Mouse (Mus musculus) heart, embryonic 12.5 days (tissue): Measurements from ENCODE around the gene Smg6. TPM values are rescaled to one million over a fixed set of nuclear protein-coding genes. Genes with fewer than 3 reads are reported as not detected.

Experiments used
- ATAC-seq: fragments of 200-750 bp; cut with Nextera tagmentation; 2 replicates; pipeline ENCODE4 v1.8.0; 2017; ENCODE audit warnings: moderate TSS enrichment, moderate library complexity; ENCODE audit not compliant: insufficient number of reproducible peaks, low FRiP score
- H3K27ac ChIP-seq: fragments of 300-500 bp; sonication (generic); 2 replicates; pipeline ENCODE4 v1.5.1; 2016; ENCODE audit warnings: mild to moderate bottlenecking, moderate library complexity; ENCODE audit not compliant: poor library complexity, severe bottlenecking
- H3K27me3 ChIP-seq: fragments of 300-500 bp; sonication (generic); replicated peaks from 2 replicates; pipeline ENCODE4 v1.6.1; 2016; ENCODE audit warnings: mild to moderate bottlenecking, moderate library complexity
- H3K36me3 ChIP-seq: fragments of 300-500 bp; sonication (generic); 2 replicates; pipeline ENCODE4 v1.6.1; 2016; ENCODE audit warnings: mild to moderate bottlenecking, moderate library complexity
- H3K4me1 ChIP-seq: fragments of 300-500 bp; sonication (generic); replicated peaks from 2 replicates; pipeline ENCODE4 v1.6.1; 2016; ENCODE audit warnings: mild to moderate bottlenecking
- H3K4me2 ChIP-seq: fragments of 300-500 bp; sonication (generic); 2 replicates; pipeline ENCODE4 v1.6.1; 2016; ENCODE audit warnings: mild to moderate bottlenecking, moderate library complexity
- H3K4me3 ChIP-seq: fragments of 300-500 bp; sonication (generic); 2 replicates; pipeline ENCODE4 v1.5.1; 2016; ENCODE audit warnings: mild to moderate bottlenecking
- H3K9ac ChIP-seq: fragments of 300-500 bp; sonication (generic); 2 replicates; pipeline ENCODE4 v1.6.1; 2016; ENCODE audit warnings: mild to moderate bottlenecking, moderate library complexity
- H3K9me3 ChIP-seq: fragments of 300-500 bp; sonication (generic); replicated peaks from 2 replicates; pipeline ENCODE4 v1.6.1; 2016; ENCODE audit warnings: mild to moderate bottlenecking, moderate library complexity
- WGBS: fragments of 180-500 bp; shearing (Covaris S2); methylation state at CpG from one replicate; pipeline ENCODE4 v1.1.7; 2016; 5-methylcytosine and 5-hydroxymethylcytosine counted together
- polyA plus RNA-seq: library from polyadenylated mRNA; unstranded; fragments of >200 nt; fragmentation: Nextera tagmentation; extraction: Ambion mirVana; gene quantifications from 2 replicates; pipeline ENCODE4 v1.2.1, GENCODE M21; 2016

Smg6 gene
- polyA plus RNA-seq, 1 experiment from 2014 or later = 13.4 TPM

GRCm38 (mm10) chr11:75116379-75116778 lies 190.8 kb downstream of the Smg6 start:
- WGBS = 77% methylated on average over 6 of the region's 6 CpGs
- no peak overlapping the region for H3K9ac ChIP-seq
- no peak for ATAC-seq

GRCm38 (mm10) chr11:75118141-75118540 lies 192.5 kb downstream of the Smg6 start:
- WGBS = 89% methylated on average over 2 of the region's 2 CpGs
- no peak for ATAC-seq
- Histone ChIP-seq H3K4me1 (peaks cover 39% of the 10 kb centered on the region), H3K27me3 (no peaks in the 10 kb centered on the region), H3K4me3 (no peak overlapping the region), H3K27ac (no peak overlapping the region), H3K9me3 (no peaks in the 10 kb centered on the region), H3K36me3 (no peaks in the 10 kb centered on the region), H3K9ac (no peak overlapping the region), H3K4me2 (no peak overlapping the region)

More at GRCm38 (mm10) chr11:75116379-75116778, 190.8 kb downstream of the Smg6 start:
- H3K4me1 ChIP-seq = peaks cover 36% of the 10 kb centered on the region
- no peaks in the 10 kb centered on the region for H3K9me3 ChIP-seq
- H3K27me3 ChIP-seq = no peaks in the 10 kb centered on the region
- no peak overlapping the region for H3K27ac ChIP-seq
- H3K4me2 ChIP-seq = no peak overlapping the region
- no peaks in the 10 kb centered on the region for H3K36me3 ChIP-seq
- H3K4me3 ChIP-seq = no peak overlapping the region

- H3K4me1 ChIP-seq = peaks cover 40% of the 10 kb centered on the region
Measured at GRCm38 (mm10) chr11:75119298-75119697, 193.7 kb downstream of the Smg6 start.

GRCm38 (mm10) chr11:75119841-75120240 lies 194.2 kb downstream of the Smg6 start:
- Histone ChIP-seq H3K9me3 (no peaks in the 10 kb centered on the region), H3K36me3 (no peaks in the 10 kb centered on the region), H3K4me1 (peaks cover 43% of the 10 kb centered on the region), H3K27ac (no peak overlapping the region), H3K9ac (no peak overlapping the region), H3K4me2 (no peak overlapping the region), H3K4me3 (no peak overlapping the region), H3K27me3 (no peaks in the 10 kb centered on the region)
- ATAC-seq = no peak
- WGBS = 43% methylated on average over 3 of the region's 3 CpGs

More at GRCm38 (mm10) chr11:75119298-75119697, 193.7 kb downstream of the Smg6 start:
- Histone ChIP-seq H3K9me3 (no peaks in the 10 kb centered on the region), H3K4me2 (no peak overlapping the region), H3K27ac (no peak overlapping the region), H3K9ac (no peak overlapping the region), H3K4me3 (no peak overlapping the region), H3K36me3 (no peaks in the 10 kb centered on the region), H3K27me3 (no peaks in the 10 kb centered on the region)
- ATAC-seq = no peak
- WGBS = 86% methylated on average over 2 of the region's 2 CpGs

- 0 out of 2 replicates have a peak, but pooled peaks cover 2% of the 10 kb centered on the region for H3K36me3 ChIP-seq
- WGBS = 50% methylated on average over 1 of the region's 1 CpGs
- ATAC-seq = no peak
- H3K4me1 ChIP-seq = peaks cover 41% of the 10 kb centered on the region
- H3K9me3 ChIP-seq = no peaks in the 10 kb centered on the region
- no peak overlapping the region for H3K9ac ChIP-seq
- no peaks in the 10 kb centered on the region for H3K27me3 ChIP-seq
- no peak overlapping the region for H3K27ac ChIP-seq
- H3K4me2 ChIP-seq = no peak overlapping the region
- H3K4me3 ChIP-seq = no peak overlapping the region
Measured at GRCm38 (mm10) chr11:75121348-75121747, 195.7 kb downstream of the Smg6 start.

GRCm38 (mm10) chr11:75124406-75124805 lies 198.8 kb downstream of the Smg6 start:
- no peak overlapping the region for H3K9ac ChIP-seq
- no peak overlapping the region for H3K27ac ChIP-seq
- no peaks in the 10 kb centered on the region for H3K27me3 ChIP-seq
- H3K4me1 ChIP-seq = peaks cover 25% of the 10 kb centered on the region
- 0 out of 2 replicates have a peak, but pooled peaks cover 2% of the 10 kb centered on the region for H3K36me3 ChIP-seq
- 89% methylated on average over 2 of the region's 2 CpGs for WGBS
- ATAC-seq = no peak
- no peak overlapping the region for H3K4me2 ChIP-seq
- no peaks in the 10 kb centered on the region for H3K9me3 ChIP-seq
- no peak overlapping the region for H3K4me3 ChIP-seq

GRCm38 (mm10) chr11:75126384-75126783 lies 200.8 kb downstream of the Smg6 start:
- no peaks in the 10 kb centered on the region for H3K27me3 ChIP-seq
- no peaks in the 10 kb centered on the region for H3K9me3 ChIP-seq
- H3K4me3 ChIP-seq = no peak overlapping the region
- 0 out of 2 replicates have a peak, but pooled peaks cover 2% of the 10 kb centered on the region for H3K36me3 ChIP-seq
- H3K27ac ChIP-seq = no peak overlapping the region
- ATAC-seq = no peak
- H3K4me1 ChIP-seq = peaks cover 7% of the 10 kb centered on the region; the same call in 1 of the 2 replicates
- no peak overlapping the region for H3K9ac ChIP-seq
- no peak overlapping the region for H3K4me2 ChIP-seq
- WGBS = 86% methylated on average over 3 of the region's 3 CpGs

- Histone ChIP-seq H3K9ac (no peak overlapping the region), H3K27ac (no peak overlapping the region), H3K9me3 (no peaks in the 10 kb centered on the region), H3K4me1 (peaks cover 19% of the 10 kb centered on the region), H3K36me3 (0 out of 2 replicates have a peak, but pooled peaks cover 2% of the 10 kb centered on the region), H3K4me2 (no peak overlapping the region), H3K4me3 (no peak overlapping the region), H3K27me3 (no peaks in the 10 kb centered on the region)
- WGBS = 94% methylated on average over 6 of the region's 6 CpGs
- ATAC-seq = no peak
Measured at GRCm38 (mm10) chr11:75129481-75129880, 203.9 kb downstream of the Smg6 start.

GRCm38 (mm10) chr11:75131300-75131699 lies 205.7 kb downstream of the Smg6 start:
- Histone ChIP-seq H3K36me3 (no peaks in the 10 kb centered on the region), H3K4me2 (no peak overlapping the region), H3K4me1 (peaks cover 26% of the 10 kb centered on the region), H3K27me3 (no peaks in the 10 kb centered on the region), H3K4me3 (no peak overlapping the region), H3K9me3 (no peaks in the 10 kb centered on the region), H3K9ac (no peak overlapping the region), H3K27ac (no peak overlapping the region)
- WGBS = 78% methylated on average over 4 of the region's 4 CpGs
- no peak for ATAC-seq

- H3K27me3 ChIP-seq = no peaks in the 10 kb centered on the region
- H3K9ac ChIP-seq = no peak overlapping the region
- ATAC-seq = no peak
- H3K4me3 ChIP-seq = no peak overlapping the region
- peaks cover 36% of the 10 kb centered on the region for H3K4me1 ChIP-seq
- WGBS = 83% methylated on average over 5 of the region's 5 CpGs
- no peak overlapping the region for H3K27ac ChIP-seq
- no peaks in the 10 kb centered on the region for H3K36me3 ChIP-seq
- H3K4me2 ChIP-seq = no peak overlapping the region
- H3K9me3 ChIP-seq = no peaks in the 10 kb centered on the region
Measured at GRCm38 (mm10) chr11:75132278-75132677, 206.7 kb downstream of the Smg6 start.

GRCm38 (mm10) chr11:75133391-75133790 lies 207.8 kb downstream of the Smg6 start:
- no peak overlapping the region for H3K4me3 ChIP-seq
- no peaks in the 10 kb centered on the region for H3K27me3 ChIP-seq
- H3K36me3 ChIP-seq = no peaks in the 10 kb centered on the region
- H3K4me1 ChIP-seq = peaks cover 45% of the 10 kb centered on the region
- H3K9me3 ChIP-seq = no peaks in the 10 kb centered on the region
- no peak for ATAC-seq
- H3K4me2 ChIP-seq = no peak overlapping the region
- no peak overlapping the region for H3K9ac ChIP-seq
- peak overlapping the region; percentile 69 for H3K27ac ChIP-seq
- 83% methylated on average over 5 of the region's 5 CpGs for WGBS

GRCm38 (mm10) chr11:75133951-75134350 lies 208.3 kb downstream of the Smg6 start:
- Histone ChIP-seq H3K27me3 (no peaks in the 10 kb centered on the region), H3K9me3 (no peaks in the 10 kb centered on the region), H3K4me3 (no peak overlapping the region), H3K4me1 (peaks cover 51% of the 10 kb centered on the region), H3K36me3 (no peaks in the 10 kb centered on the region), H3K27ac (peak overlapping the region; percentile 69), H3K9ac (no peak overlapping the region), H3K4me2 (no peak overlapping the region)
- 3% methylated on average over 2 of the region's 2 CpGs for whole genome bisulfite sequencing
- peak; percentile 67; the same call in 1 of the 2 replicates for ATAC-seq
